Mouse (Mus musculus) kidney, postnatal 0 days (tissue): ENCODE data around the gene Emcn. TPM values are rescaled to one million over a fixed set of nuclear protein-coding genes. Genes with fewer than 3 reads are reported as not detected.

Experiments
- ATAC-seq: fragments of 200-750 bp; cut with Nextera tagmentation; replicated peaks from 2 replicates; pipeline ENCODE4 v1.8.0; 2017; ENCODE audit warnings: low read depth, moderate number of reproducible peaks, moderate TSS enrichment, moderate library complexity; ENCODE audit not compliant: low FRiP score
- DNase-seq: peaks from one replicate; pipeline ENCODE4 v3.0.0-alpha.2; 2016; ENCODE audit warnings: low spot score
- H3K27ac ChIP-seq: fragments of 300-500 bp; sonication (generic); 2 replicates; pipeline ENCODE4 v1.5.1; 2014; ENCODE audit warnings: mild to moderate bottlenecking
- H3K27me3 ChIP-seq: fragments of 300-500 bp; sonication (generic); 2 replicates; pipeline ENCODE4 v1.6.1; 2014; ENCODE audit warnings: low read length, mixed read lengths; ENCODE audit not compliant: insufficient read depth
- H3K36me3 ChIP-seq: fragments of 300-500 bp; sonication (generic); 2 replicates; pipeline ENCODE4 v1.6.1; 2014; ENCODE audit warnings: low read length, mixed read lengths; ENCODE audit not compliant: insufficient read depth
- H3K4me1 ChIP-seq: fragments of 300-500 bp; sonication (generic); replicated peaks from 2 replicates; pipeline ENCODE4 v1.6.1; 2014; ENCODE audit warnings: antibody characterized with exemption, low read length, mixed read lengths; ENCODE audit not compliant: insufficient read depth
- H3K4me2 ChIP-seq: fragments of 300-500 bp; sonication (generic); 2 replicates; pipeline ENCODE4 v1.6.1; 2014; ENCODE audit warnings: mild to moderate bottlenecking, low read length, moderate library complexity, mixed read lengths
- H3K4me3 ChIP-seq: fragments of 300-500 bp; sonication (generic); replicated peaks from 2 replicates; pipeline ENCODE4 v1.5.1; 2014; ENCODE audit warnings: low read depth, low read length
- H3K9ac ChIP-seq: fragments of 300-500 bp; sonication (generic); 2 replicates; pipeline ENCODE4 v1.6.1; 2014; ENCODE audit warnings: low read depth, low read length
- H3K9me3 ChIP-seq: fragments of 300-500 bp; sonication (generic); replicated peaks from 2 replicates; pipeline ENCODE4 v1.6.1; 2016; ENCODE audit warnings: low read length, inconsistent platforms, mixed read lengths
- CTCF ChIP-seq: IDR thresholded peaks from 2 replicates; pipeline ENCODE4 v1.5.1; 2016; ENCODE audit warnings: antibody characterized with exemption, low read depth, mild to moderate bottlenecking, moderate library complexity
- WGBS: fragments of 180-500 bp; shearing (Covaris S2); extraction: QIAGEN DNeasy Blood & Tissue Kit; methylation state at CpG from one replicate; pipeline ENCODE4 v1.1.7; 2014; 5-methylcytosine and 5-hydroxymethylcytosine counted together
- polyA plus RNA-seq: library from polyadenylated mRNA; unstranded; fragments of >200 nt; fragmentation: Nextera tagmentation; extraction: Ambion mirVana; gene quantifications from 2 replicates; pipeline ENCODE4 v1.2.1, GENCODE M21; 2015

Gene Emcn
- 127 and 136 TPM in 2 replicates for polyA plus RNA-seq

DNA sequence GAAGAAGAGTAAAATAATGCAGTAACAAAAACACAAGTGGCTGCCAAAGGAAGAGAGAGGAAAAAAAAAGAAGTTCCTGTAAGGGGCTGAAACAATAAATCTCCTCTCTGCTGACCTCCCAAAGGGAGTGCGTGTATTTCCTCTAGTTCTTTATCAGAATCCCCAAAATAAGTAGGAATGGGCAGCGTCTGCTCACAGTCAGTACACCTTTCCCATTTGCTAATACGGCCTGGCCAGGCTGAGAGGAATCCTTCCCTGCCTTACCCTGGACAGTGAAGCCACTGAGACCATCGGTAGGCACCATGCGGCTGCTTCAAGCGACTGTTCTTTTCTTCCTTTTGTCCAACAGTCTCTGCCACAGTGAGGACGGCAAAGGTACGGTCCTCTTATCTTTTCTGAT, at the start of gene Emcn:
Gene Emcn, plus strand, starts transcription at position 130 of the 400 bp plus-strand sequence.
- no peak for TF ChIP-seq CTCF
- no peaks in the 10 kb centered on the region for H3K4me1 ChIP-seq
- WGBS: 38% methylated on average over 8 of the region's 8 CpGs
- no peaks in the 10 kb centered on the region for H3K27me3 ChIP-seq
- no peaks in the 10 kb centered on the region for H3K36me3 ChIP-seq
- ATAC-seq: no peak
- H3K4me3 ChIP-seq: peak within 1 kb of the TSS; percentile 37
- no peaks in the 10 kb centered on the region for H3K9me3 ChIP-seq
- peak within 1 kb of the TSS; percentile 88 for H3K27ac ChIP-seq
- peak within 1 kb of the TSS; percentile 56 for H3K9ac ChIP-seq
- H3K4me2 ChIP-seq: peak within 1 kb of the TSS; percentile 35
- peak; percentile 81 for DNase-seq

DNA sequence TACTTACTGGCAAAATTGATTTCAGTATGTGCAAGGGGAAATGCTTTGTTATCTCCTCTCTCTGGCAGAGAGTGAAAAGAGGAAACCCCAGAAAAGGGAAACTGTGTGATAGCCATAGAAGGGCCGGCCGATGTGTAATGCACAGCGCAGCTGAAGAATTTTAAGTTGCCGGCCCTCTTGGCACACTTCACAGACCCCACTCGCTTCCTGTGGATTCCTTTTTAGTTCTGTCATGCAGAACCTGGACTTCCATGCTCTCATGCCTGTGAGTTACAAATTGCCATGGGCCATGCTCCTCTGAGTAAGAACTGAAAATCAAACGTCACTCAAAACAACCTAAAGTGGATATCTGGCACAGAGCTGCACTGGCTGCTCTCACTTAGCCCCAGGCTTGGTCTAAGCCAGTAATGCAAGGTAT, 47.7 kb upstream of the Emcn start:
- Histone ChIP-seq H3K4me2 (peak overlapping the region; percentile 28), H3K4me1 (peaks cover 4% of the 10 kb centered on the region; the same call in 1 of the 2 replicates), H3K9ac (no peak overlapping the region), H3K27ac (no peak overlapping the region), H3K27me3 (no peaks in the 10 kb centered on the region), H3K9me3 (no peaks in the 10 kb centered on the region), H3K4me3 (no peak overlapping the region), H3K36me3 (no peaks in the 10 kb centered on the region)
- ATAC-seq (peak; percentile 62; the same call in 1 of the 2 replicates), DNase-seq (peak; percentile 38)
- TF ChIP-seq CTCF: no peak
- 12% methylated on average over 6 of the region's 6 CpGs for WGBS

- no peak overlapping the region for H3K27ac ChIP-seq
- no peak for ATAC-seq
- H3K9me3 ChIP-seq: no peaks in the 10 kb centered on the region
- no peak for TF ChIP-seq CTCF
- no peak for DNase-seq
- no peaks in the 10 kb centered on the region for H3K27me3 ChIP-seq
- no peaks in the 10 kb centered on the region for H3K36me3 ChIP-seq
- 24% methylated on average over 2 of the region's 2 CpGs for WGBS
- H3K4me2 ChIP-seq: no peak overlapping the region
- no peaks in the 10 kb centered on the region; the same call in 1 of the 2 replicates for H3K4me1 ChIP-seq
- H3K9ac ChIP-seq: no peak overlapping the region
- no peak overlapping the region for H3K4me3 ChIP-seq
These were observed 42.6 kb upstream of the Emcn start for GRCm38 (mm10) chr3:137298230-137298629.

DNA sequence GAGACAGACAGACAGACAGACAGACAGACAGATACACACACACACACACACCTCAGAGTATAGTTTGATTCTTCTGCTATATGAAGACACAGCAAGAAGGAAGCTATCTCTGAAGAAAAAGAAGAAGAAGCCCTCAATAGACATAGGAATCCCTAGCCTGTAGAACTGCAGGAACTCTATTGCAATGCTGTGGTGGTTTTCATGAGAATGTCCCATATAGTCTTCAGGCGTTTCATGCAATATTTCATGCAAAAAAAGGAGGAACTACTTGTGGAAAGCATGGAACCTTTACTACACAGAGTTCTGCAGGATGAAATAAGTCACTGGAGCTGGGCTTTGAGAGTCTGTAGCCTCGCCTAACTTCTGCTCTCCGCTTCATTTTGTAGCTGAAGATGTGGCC, 40.7 kb upstream of the Emcn start:
- WGBS: 73% methylated on average over 3 of the region's 3 CpGs
- H3K4me2 ChIP-seq: no peak overlapping the region
- H3K9ac ChIP-seq: no peak overlapping the region
- H3K4me3 ChIP-seq: no peak overlapping the region
- DNase-seq (no peak), ATAC-seq (no peak)
- no peaks in the 10 kb centered on the region for H3K9me3 ChIP-seq
- H3K36me3 ChIP-seq: no peaks in the 10 kb centered on the region
- no peaks in the 10 kb centered on the region for H3K27me3 ChIP-seq
- no peaks in the 10 kb centered on the region for H3K4me1 ChIP-seq
- no peak for TF ChIP-seq CTCF
- no peak overlapping the region for H3K27ac ChIP-seq

DNA sequence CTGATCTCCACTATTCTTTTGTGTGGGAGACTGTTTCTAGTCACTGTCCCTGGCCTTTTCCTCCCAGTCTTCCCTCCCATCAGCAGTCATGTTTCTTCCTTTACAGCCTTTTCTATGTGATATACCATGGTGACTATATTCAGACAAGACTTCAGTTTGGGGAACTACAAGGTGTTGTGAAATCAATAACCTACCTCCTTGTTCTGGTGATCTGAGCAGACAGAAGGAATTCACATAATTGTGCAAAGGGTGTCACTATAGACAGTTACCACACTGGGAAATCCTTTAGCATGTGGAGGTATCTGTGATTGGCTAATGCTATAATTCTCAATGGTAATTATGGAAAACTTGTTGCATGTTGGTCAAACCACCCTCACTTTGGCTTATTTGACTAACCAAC, 39.7 kb upstream of the Emcn start:
- Histone ChIP-seq H3K27me3 (no peaks in the 10 kb centered on the region), H3K9ac (no peak overlapping the region), H3K27ac (no peak overlapping the region), H3K36me3 (no peaks in the 10 kb centered on the region), H3K4me2 (no peak overlapping the region), H3K4me1 (no peaks in the 10 kb centered on the region), H3K9me3 (no peaks in the 10 kb centered on the region), H3K4me3 (no peak overlapping the region)
- ATAC-seq (no peak), DNase-seq (no peak)
- TF ChIP-seq CTCF: no peak

DNA sequence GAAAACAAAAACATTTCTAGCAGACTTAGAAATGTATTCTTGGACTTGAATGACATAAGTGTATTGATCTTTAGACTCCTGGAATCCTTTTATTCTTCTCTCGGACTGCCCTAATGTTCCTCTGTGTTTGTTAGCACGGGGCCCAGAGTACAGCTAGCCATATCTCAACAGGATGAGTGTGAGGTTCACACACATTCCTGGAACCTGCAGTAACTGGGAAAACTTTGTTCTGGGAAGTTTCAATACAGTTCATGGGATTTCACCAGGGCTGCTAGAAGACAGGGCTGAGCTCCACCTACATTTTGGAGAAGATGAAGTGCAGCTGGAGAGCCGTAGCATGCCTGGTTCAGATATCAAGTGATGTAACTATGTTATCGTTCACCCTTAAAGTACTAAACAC, 38.1 kb upstream of the Emcn start:
- 42% methylated on average over 4 of the region's 4 CpGs for WGBS
- ATAC-seq (no peak), DNase-seq (peak; percentile 28)
- no peak overlapping the region for H3K4me2 ChIP-seq
- H3K27ac ChIP-seq: no peak overlapping the region
- no peak overlapping the region for H3K4me3 ChIP-seq
- no peaks in the 10 kb centered on the region for H3K9me3 ChIP-seq
- no peaks in the 10 kb centered on the region for H3K36me3 ChIP-seq
- H3K9ac ChIP-seq: no peak overlapping the region
- H3K4me1 ChIP-seq: no peaks in the 10 kb centered on the region
- TF ChIP-seq CTCF: no peak
- no peaks in the 10 kb centered on the region for H3K27me3 ChIP-seq

GRCm38 (mm10) chr3:137309959-137310358, 30.9 kb upstream of the Emcn start:
- no peaks in the 10 kb centered on the region for H3K4me1 ChIP-seq
- H3K4me2 ChIP-seq: no peak overlapping the region
- H3K36me3 ChIP-seq: no peaks in the 10 kb centered on the region
- H3K4me3 ChIP-seq: no peak overlapping the region
- no peak overlapping the region for H3K27ac ChIP-seq
- H3K27me3 ChIP-seq: no peaks in the 10 kb centered on the region
- ATAC-seq (no peak), DNase-seq (no peak)
- no peak for TF ChIP-seq CTCF
- no peak overlapping the region for H3K9ac ChIP-seq
- H3K9me3 ChIP-seq: no peaks in the 10 kb centered on the region
